Mouse (Mus musculus) C2C12 (cell line): ENCODE results near the gene Apeh. TPM values are rescaled to one million over a fixed set of nuclear protein-coding genes. Genes with fewer than 3 reads are reported as not detected.

Experiments
- H3K27me3 ChIP-seq: one replicate; pipeline ENCODE4 v1.6.1; 2011; ENCODE audit not compliant: control insufficient read depth, insufficient read depth, insufficient read length
- H3K36me3 ChIP-seq: one replicate; pipeline ENCODE4 v1.6.1; 2011; ENCODE audit not compliant: control insufficient read depth, insufficient read depth
- H3K4me3 ChIP-seq: one replicate; pipeline ENCODE4 v1.5.1; 2011; ENCODE audit warnings: mild to moderate bottlenecking, control low read depth; ENCODE audit not compliant: poor library complexity, insufficient read depth, severe bottlenecking
- H3K79me2 ChIP-seq: one replicate; pipeline ENCODE4 v1.6.1; 2011; ENCODE audit not compliant: control insufficient read depth, insufficient read depth
- H3K79me3 ChIP-seq: one replicate; pipeline ENCODE4 v1.6.1; 2011; ENCODE audit warnings: low read depth, control low read depth
- H3ac ChIP-seq: one replicate; pipeline ENCODE3; 2011; ENCODE audit warnings: low read depth; ENCODE audit not compliant: control insufficient read depth, insufficient read length
- CEBPB ChIP-seq: IDR thresholded peaks from one replicate; pipeline ENCODE4 v1.6.1; 2011; ENCODE audit warnings: low read depth, mild to moderate bottlenecking, control low read depth, moderate library complexity
- CTCF ChIP-seq: IDR thresholded peaks from one replicate; pipeline ENCODE4 v1.5.1; 2011; ENCODE audit not compliant: control insufficient read depth, insufficient read depth, insufficient read length
- FOSL1 ChIP-seq: IDR thresholded peaks from one replicate; pipeline ENCODE4 v1.8.0; 2011; ENCODE audit warnings: mild to moderate bottlenecking, low read length; ENCODE audit not compliant: poor library complexity, insufficient read depth, severe bottlenecking
- MAX ChIP-seq: IDR thresholded peaks from one replicate; pipeline ENCODE4 v1.6.1; 2011; ENCODE audit warnings: mild to moderate bottlenecking, control low read depth
- MYOD1 ChIP-seq: IDR thresholded peaks from one replicate; pipeline ENCODE4 v1.6.1; 2011; ENCODE audit warnings: low read depth; ENCODE audit not compliant: control insufficient read depth, insufficient read length
- MYOG ChIP-seq: IDR thresholded peaks from one replicate; pipeline ENCODE4 v1.6.1; 2011; ENCODE audit not compliant: control insufficient read depth, insufficient read length; ENCODE audit errors: extremely low read depth
- USF1 ChIP-seq: IDR thresholded peaks from one replicate; pipeline ENCODE4 v1.6.1; 2011; ENCODE audit warnings: low read depth, mild to moderate bottlenecking, control low read depth, moderate library complexity
- polyA plus RNA-seq: library from polyadenylated mRNA; unstranded; fragments of >200 nt; fragmentation: generic; extraction: Trizol; gene quantifications from one replicate; pipeline ENCODE4 v1.2.1, GENCODE M21; 2012; ENCODE audit warnings: missing spikeins

Apeh gene
- polyA plus RNA-seq, 1 experiment, result 49.1 TPM

GRCm38 (mm10) chr9:108058291-108058690 is 36.1 kb downstream of the Apeh start:
- Histone ChIP-seq H3K4me3 (no peak overlapping the region), H3K79me2 (no peaks in the 10 kb centered on the region), H3K27me3 (no peaks in the 10 kb centered on the region), H3ac (no peak overlapping the region), H3K36me3 (no peaks in the 10 kb centered on the region), H3K79me3 (no peaks in the 10 kb centered on the region)
- TF ChIP-seq CEBPB, result no peak
- TF ChIP-seq CTCF, result no peak
- no peak for TF ChIP-seq FOSL1
- no peak for TF ChIP-seq MYOG
- no peak for TF ChIP-seq USF1
- no peak for TF ChIP-seq MAX
- TF ChIP-seq MYOD1, result no peak

- H3K36me3 ChIP-seq, result no peaks in the 10 kb centered on the region
- H3ac ChIP-seq, result no peak overlapping the region
- no peak overlapping the region for H3K4me3 ChIP-seq
- TF ChIP-seq USF1, result no peak
- TF ChIP-seq MAX, result no peak
- TF ChIP-seq FOSL1, result no peak
- H3K79me2 ChIP-seq, result no peaks in the 10 kb centered on the region
- no peaks in the 10 kb centered on the region for H3K27me3 ChIP-seq
- H3K79me3 ChIP-seq, result no peaks in the 10 kb centered on the region
Observed at GRCm38 (mm10) chr9:108057262-108057562, 37.2 kb downstream of the Apeh start.

GRCm38 (mm10) chr9:108056361-108057261 is 37.8 kb downstream of the Apeh start:
- Histone ChIP-seq H3K79me3 (no peaks in the 10 kb centered on the region), H3ac (no peak overlapping the region), H3K27me3 (no peaks in the 10 kb centered on the region), H3K36me3 (peaks cover 6% of the 10 kb centered on the region), H3K79me2 (no peaks in the 10 kb centered on the region), H3K4me3 (no peak overlapping the region)
- TF ChIP-seq FOSL1 (no peak), MYOG (no peak), MYOD1 (no peak), CEBPB (no peak), MAX (no peak), CTCF (no peak), USF1 (no peak)

- H3K79me2 ChIP-seq, result no peaks in the 10 kb centered on the region
- TF ChIP-seq MAX (no peak), USF1 (no peak), FOSL1 (no peak), MYOD1 (no peak), CTCF (no peak), CEBPB (no peak)
- H3K27me3 ChIP-seq, result no peaks in the 10 kb centered on the region
- no peak overlapping the region for H3ac ChIP-seq
- H3K36me3 ChIP-seq, result peaks cover 13% of the 10 kb centered on the region
- no peaks in the 10 kb centered on the region for H3K79me3 ChIP-seq
- no peak overlapping the region for H3K4me3 ChIP-seq
Observed at GRCm38 (mm10) chr9:108055661-108056237, 38.7 kb downstream of the Apeh start.

- no peaks in the 10 kb centered on the region for H3K79me3 ChIP-seq
- peaks cover 2% of the 10 kb centered on the region for H3K79me2 ChIP-seq
- no peak overlapping the region for H3ac ChIP-seq
- H3K27me3 ChIP-seq, result no peaks in the 10 kb centered on the region
- TF ChIP-seq CEBPB (no peak), USF1 (no peak), CTCF (no peak)
- H3K4me3 ChIP-seq, result no peak overlapping the region
- peaks cover 13% of the 10 kb centered on the region for H3K36me3 ChIP-seq
Observed at GRCm38 (mm10) chr9:108055061-108055460, 39.3 kb downstream of the Apeh start.

GRCm38 (mm10) chr9:108054331-108055040 is 39.9 kb downstream of the Apeh start:
- Histone ChIP-seq H3ac (no peak overlapping the region), H3K27me3 (no peaks in the 10 kb centered on the region), H3K79me2 (peaks cover 8% of the 10 kb centered on the region), H3K79me3 (peaks cover 1% of the 10 kb centered on the region), H3K4me3 (no peak overlapping the region), H3K36me3 (peaks cover 13% of the 10 kb centered on the region)
- no peak for TF ChIP-seq CTCF
- no peak for TF ChIP-seq FOSL1
- TF ChIP-seq CEBPB, result no peak
- TF ChIP-seq MYOG, result no peak
- TF ChIP-seq USF1, result no peak
- no peak for TF ChIP-seq MYOD1
- TF ChIP-seq MAX, result no peak
